Mouse (Mus musculus) mouse trophoblast stem cell (cell line): ENCODE data around the gene Stom.

Experiments
- in situ Hi-C, 2 experiments: fragments of 300-500 bp; cut with MseI, MboI; formaldehyde crosslinking; loops; 2 replicates in 1 of 2; 3 replicates in 1 of 2; pipeline ENCODE4 v1.15.1; 2025

Gene Stom

DNA sequence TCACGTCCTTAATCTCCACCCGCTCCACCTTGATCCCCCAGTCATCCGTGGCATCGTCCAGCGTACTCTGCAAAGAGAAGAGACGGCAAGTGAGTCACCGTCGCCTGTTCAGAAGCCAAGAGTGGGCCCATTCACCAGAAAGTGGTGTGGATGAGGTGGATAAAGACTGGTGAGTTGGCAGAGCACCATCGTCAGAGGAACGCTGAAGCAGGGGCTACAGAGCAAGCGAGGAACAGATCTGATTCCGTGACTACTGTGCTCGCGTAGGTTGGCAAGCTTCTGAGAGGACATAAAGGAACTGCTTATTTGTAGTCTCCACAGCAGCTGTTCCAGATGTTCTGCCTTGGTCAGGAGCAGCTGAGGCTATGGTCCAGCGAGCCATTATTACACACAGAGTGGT is 16.4 kb downstream of the Stom start:
- in situ Hi-C loops = no loop called here

DNA sequence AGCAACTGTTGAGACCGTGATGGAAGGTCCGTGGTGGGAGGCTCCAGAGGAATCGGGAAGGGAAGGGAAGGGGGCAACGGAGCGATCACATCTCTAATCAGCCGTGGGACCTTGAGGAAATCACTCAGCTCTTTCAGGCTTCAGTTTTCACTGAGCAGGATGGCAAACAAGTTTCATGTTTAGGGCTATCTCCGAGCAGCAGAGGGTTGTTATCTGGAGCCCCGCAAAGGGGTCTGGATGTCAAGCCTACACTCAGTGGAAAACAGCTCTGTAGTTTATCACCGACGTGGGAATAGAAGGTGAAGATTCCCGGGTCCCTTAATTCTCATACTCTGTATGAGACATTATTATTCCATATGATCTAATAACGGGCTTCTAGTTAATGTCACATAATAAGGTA is 18.4 kb downstream of the Stom start:
- in situ Hi-C loops = no loop called here

DNA sequence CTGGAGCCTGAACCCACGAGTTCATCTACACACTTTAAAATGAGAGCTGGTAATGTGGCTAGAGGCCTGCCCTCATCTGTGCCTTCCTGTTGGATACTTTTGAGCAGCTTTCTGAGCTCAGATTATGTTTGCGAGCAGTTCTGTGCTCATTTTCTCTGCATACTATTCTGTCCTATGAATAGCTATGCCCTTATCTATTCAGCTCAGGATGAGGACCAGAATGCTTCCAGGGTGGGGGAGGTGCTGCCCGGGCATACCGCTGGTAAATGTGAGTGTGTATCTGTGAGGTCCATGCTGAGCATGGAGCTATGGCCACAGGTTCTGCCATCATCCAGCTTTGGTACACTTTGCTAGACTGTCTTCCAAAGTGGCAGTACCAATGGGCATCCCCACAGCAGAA is 19.2 kb downstream of the Stom start:
- in situ Hi-C loops = no loop called here

DNA sequence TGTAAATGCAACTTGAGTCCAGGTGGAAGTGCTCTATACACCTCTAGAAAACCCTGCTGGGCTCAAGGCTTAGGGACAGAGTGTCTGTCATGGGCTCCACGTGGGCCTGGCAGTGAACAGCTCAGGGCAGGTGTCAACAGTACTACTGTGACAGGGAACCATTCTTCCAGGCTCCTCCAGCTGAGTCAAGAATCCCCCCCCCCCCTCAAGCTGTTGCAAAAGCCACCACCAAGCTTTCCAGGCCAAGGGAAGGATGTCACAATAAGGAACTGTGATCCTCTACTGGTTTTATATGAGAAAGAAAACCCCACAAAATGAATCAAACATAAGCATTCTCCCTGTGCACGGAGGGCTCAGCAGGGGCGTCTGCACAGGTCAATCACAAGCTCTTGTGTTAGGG is 22.5 kb downstream of the Stom start:
- in situ Hi-C loops = no loop called here

DNA sequence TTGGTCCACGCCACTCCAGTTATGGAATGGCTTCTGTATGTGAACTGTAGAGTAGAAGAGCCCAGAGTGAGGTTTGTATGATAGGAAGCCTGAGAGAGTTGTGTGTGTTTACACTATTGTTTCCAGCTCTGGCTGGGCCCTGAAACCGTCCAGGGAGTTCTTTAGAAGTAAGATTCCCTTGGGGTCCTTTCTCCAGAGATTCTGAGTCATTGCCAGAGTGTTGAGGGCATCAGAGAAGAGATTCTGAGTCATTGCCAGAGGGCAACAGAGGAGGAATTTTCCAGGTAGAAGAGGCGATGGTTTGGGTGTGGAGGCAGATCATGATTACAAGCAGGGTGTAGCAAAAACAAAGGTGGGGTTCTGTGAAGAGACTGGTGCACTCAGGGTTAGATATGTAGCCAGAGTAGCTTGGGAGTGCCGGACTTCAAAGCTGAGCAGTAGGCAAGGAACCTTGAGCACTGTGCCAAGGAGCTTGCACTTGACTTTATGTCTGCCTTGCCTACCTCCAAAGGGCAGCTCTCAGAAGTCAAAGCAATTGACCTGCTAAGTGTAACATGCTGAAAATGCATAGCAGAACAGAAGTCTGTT is 26.8 kb downstream of the Stom start:
- in situ Hi-C loops = no loop called here

DNA sequence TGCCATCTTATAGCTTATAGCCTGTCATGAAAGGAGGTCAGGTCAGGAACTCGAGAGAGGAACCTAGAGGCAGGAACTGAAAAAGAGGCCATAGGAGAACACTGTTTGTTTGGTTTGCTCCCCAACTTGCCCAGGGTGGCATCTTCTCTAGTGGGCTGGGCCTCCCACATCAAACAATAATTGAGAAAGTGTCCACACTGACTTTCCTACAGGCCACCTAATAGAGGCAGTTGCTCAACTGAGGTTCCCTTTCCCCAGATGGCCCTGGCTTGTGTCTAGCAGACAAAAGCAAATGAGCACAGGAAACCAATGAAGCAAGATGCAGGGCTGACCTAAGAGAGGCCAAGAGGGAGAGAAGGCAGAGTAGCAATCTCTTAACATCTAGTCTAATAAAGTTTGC is 28.6 kb downstream of the Stom start:
- in situ Hi-C loops = no loop called here

DNA sequence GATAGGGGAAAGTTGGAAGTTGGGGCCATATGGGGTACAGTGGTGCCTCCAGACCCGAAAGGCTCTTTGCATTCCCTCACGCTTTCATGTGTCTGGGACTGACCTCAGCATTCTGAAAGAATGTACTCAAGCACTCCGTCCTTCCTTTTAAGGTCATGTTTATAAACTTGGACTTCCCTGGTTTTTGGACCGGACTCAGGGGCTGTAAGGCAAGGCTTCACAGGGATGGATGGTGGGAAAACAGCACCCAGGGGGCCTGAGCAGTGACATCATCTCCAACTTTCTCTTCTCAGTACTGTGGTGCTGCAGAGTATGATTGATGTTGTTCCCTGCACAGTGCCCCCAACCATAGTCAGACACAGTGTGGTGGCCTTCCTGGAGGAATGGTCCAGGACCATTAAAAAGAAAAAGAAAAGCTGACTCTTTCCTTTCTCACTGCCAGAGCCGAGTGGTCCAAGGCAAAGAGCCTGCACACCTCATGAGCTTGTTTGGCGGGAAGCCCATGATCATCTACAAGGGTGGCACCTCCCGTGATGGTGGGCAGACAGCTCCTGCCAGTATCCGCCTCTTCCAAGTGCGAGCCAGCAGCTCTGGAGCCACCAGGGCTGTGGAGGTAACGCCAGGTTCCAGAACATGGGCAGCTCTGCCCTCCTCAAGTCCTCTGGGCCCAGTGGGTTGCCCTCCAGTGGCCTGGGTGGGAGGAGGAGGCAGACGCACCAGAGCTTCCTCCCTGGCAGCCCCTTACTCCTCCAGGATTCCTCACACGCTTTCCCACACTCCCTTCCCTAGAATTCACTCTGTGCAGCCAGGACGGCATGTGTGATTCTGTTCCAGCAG is 34.5 kb downstream of the Stom start:
- in situ Hi-C loops = no loop called here

DNA sequence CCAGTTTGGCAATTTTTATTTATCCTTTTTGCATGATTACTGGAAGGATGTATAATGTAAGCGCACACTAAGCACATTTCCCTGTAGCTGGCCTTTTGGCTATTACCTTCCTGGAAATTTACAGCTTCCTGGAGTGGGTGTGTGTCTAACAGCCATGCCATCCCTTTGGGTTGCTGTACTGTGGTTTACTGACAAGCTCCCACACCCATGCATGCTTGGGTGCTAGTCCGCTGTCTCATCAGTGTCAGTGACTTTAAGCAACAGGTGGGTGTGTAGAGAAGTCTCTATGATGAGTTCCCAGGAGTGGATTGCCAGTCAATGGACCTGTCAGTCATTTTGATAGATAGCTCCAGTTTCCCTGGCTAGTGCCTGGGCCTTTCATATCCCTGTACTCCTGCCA is 37.3 kb downstream of the Stom start:
- in situ Hi-C loops = loop anchor here (5.0 kb wide), 2 partner anchors 48 to 58 kb away; no protein-coding TSS in a partner anchor

DNA sequence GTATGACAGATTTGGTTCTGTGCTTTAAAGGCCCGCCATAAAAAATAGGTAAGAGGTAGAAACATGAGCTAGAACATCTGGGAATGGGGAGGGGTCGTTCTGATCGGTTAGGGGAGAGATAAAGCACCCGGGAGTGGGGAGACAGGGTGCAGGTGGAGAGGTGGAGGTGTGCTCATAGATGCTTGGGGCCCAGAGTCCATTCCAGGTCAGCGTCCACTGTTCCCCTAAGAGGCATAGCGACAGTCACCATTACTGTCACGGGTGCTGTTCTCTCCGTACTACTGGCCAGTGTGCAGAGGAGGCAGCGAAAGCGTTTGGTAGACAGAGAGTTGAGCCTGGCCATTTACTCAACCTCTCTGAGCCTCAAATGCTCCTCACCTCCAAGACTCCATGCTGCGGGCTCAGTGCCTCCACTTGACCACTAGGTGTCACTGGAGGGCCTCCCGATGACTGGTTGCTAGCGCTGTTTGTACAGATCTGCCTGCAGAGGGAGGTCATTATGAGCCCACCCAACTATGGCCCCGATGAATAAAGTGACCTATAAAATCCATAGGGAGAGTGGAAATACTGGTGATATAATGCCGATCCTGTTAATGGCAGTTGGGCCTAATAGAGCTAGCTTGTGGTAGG is 39.0 kb downstream of the Stom start:
- in situ Hi-C loops = loop anchor here (5.0 kb wide), 2 partner anchors 49 to 59 kb away; no protein-coding TSS in a partner anchor

DNA sequence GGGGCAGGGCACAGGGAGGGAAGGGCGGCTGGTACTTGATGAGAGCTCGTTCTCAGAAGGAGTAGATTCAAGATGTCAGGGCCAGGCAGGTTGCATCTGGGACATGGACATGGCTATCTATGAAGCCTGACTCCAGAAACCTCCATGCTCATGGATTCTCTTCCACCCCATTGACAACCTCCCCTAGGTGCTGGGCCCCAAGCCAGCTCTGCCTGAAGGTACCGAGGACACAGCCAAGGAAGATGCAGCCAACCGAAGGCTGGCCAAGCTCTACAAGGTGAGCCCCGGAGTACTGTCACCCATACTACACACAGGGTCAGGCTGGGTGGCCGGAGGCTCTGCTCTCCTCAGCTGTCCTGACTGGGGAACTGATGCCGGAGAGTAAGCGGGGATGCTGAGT is 43.5 kb downstream of the Stom start:
- in situ Hi-C loops = no loop called here

DNA sequence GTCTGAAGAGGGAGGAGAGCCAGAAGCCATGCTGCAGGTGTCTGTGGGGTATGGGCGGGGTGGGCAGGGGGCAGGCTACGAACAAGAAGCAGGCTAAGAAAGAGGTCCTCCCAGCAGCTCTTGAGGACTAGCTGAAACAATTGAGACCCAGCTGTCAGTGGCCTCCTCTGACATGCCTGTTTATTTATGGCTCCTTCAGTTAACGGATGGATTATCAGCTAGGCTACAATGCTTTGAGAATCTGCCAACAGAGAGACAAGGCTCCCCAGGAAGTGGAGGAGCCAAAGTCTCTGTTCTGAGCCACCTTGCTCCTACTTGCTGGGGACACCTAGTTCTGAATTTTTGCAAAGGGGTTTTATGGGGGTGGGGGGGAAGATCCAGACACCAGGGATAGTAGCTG is 44.1 kb downstream of the Stom start:
- in situ Hi-C loops = no loop called here

DNA sequence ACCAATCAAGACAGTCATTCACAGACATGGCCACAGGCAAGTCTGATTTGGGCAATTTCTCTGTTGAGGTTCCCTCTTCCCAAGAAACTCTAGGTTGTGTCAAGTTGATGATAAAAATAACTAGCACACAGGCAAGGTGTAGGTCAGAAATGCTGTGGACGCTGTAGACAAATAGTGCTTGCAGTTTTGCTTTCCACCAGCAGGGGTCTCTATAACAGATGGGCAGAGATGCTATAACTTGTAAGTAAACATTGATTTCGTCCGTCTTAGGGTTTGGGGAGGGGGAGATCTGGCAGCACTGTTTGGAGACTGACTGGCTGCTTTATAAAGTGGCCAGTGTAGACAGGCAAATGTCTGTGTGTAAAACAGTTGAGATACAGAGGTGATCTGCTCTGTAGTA is 44.9 kb downstream of the Stom start:
- in situ Hi-C loops = no loop called here

DNA sequence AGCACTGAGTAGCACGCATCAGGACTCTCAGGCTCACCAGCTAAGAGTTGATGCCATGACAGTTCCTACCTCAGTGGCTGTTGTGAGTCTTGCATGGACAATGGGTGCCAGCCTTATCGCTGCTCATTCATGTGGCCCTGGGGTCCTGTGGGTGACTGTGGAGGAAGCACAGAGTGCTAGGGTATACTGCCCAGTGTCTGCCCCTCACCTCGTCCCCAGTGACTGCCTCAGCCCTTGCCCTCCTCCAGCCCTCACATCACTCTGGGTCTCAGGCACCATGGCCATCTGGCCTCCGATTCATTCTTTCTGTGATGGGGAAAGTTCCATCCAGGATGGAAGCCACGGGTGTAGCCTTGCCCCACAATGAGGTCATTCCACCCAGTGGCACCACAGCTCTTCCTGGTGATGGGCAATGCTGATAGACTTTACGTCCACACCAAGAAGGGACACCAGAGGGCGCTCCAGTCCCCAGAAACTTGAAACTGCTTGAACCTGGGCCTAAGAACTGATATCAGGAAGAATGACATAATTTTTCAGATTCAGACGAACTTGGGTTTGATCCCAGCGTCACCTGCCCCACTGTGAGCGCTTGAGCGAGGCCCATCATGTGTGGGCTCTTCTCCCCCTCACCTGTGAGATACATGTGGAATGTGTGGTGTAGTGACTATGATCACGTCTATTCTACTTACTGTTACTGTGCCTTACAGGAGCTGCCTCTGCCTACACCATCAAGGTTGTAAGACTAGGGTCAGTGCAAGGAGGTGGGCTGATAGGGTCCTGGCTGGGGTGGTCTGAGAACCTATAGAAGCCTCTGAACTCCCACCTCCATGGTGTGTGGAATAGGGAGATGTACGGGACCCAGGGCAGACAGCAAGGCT is 47.8 kb downstream of the Stom start:
- in situ Hi-C loops = no loop called here

DNA sequence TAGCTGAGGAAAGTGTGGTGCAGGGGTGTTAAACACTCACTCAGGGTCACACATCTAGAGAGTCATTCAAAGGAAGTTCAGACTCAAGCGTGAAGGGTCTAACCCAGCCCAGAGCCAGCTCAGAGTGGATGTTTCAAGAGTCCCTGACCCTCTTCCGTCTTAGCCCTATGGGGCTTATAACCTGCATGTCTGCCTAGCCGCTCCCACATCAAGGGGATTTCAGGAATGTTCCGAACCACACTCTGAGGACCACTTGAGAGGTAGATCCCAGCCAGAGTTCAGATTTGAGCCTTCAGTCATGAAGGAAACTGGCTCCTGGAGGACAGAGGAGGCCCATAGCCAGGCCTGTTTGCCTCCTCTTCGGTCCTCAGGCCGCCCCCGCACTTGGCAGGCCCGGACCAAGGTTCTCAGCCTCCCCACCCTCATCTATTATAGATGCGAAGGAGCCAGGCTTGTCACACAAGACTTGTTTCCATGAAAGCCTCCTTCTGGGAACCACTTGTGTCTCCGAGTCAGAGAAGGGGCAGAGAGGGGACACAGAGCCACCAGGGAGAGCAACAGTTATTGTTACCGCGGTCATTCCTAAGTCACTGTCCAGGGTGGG is 49.7 kb downstream of the Stom start:
- in situ Hi-C loops = no loop called here

DNA sequence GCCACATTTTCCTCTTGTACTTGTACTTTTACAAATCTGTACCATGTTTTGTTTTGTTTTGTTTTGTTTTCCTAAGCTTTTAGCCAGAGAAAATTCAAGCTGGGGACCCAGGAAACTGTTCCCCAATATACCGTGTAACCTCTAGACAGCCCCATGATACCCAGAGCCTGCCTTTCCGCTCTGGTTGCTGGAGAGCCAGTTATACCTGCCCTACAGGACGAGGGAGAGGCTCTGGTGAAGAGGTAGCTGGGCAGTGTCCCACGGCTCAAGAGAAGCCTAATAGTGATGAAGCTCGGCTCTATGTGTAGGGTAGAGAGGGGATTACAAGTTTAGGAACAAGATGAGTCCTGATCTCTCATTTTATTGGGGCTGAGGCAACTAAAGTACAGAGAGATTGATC is 51.6 kb downstream of the Stom start:
- in situ Hi-C loops = no loop called here

DNA sequence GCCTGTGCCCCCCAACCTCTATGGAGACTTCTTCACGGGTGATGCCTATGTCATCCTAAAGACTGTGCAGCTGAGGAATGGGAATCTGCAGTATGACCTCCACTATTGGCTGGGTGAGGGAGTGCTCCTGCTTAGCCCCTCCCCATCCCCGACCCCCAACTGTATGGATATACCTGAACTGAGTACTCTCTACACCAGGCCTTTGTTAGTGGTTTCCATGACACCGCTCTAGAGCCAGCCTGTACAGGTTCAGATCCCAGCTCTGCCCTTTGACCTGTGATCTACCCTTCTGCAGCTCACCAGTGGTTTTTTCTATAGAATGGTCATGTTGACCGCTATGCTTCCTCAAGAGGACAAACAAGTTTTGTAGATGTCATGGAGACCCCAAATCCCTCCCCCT is 52.8 kb downstream of the Stom start:
- in situ Hi-C loops = no loop called here

DNA sequence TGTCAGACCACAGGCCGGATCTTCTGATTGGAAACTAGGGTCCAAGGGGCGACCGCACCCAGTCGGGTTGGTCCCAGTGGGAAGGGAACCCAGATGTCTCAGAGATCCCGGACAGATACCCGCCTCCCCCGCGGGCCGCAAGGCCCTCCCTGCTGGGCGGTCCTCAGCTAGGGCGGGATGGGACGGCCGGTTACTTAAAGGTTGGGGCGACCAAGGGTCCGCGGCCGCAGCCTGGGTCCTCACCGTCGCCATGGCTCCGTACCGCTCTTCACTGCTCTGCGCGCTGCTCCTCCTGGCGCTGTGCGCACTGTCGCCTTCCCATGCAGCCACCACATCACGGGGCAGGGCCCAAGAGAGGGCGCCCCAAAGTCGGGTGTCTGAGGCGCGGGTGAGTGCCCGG is 54.6 kb downstream of the Stom start:
- in situ Hi-C loops = no loop called here

DNA sequence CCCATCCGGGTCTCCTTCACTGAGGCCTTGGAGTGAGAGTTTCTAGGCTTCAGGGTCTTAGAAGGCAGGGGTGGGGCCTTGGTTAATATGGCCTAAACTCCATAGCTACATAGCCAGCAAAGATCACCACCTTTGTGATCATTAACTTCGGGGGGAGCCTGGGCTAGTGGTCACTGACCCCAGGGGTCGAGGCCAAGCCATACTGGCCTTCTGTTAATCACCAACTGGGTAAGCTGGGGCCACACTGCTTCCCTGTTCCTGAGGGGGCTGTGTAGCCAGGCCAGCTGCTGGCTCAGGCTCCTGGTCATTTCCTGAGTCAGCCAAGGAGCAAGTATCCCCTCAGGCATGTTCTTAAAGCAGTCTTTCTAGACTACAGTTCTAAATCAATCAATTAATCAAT is 56.8 kb downstream of the Stom start:
- in situ Hi-C loops = no loop called here

DNA sequence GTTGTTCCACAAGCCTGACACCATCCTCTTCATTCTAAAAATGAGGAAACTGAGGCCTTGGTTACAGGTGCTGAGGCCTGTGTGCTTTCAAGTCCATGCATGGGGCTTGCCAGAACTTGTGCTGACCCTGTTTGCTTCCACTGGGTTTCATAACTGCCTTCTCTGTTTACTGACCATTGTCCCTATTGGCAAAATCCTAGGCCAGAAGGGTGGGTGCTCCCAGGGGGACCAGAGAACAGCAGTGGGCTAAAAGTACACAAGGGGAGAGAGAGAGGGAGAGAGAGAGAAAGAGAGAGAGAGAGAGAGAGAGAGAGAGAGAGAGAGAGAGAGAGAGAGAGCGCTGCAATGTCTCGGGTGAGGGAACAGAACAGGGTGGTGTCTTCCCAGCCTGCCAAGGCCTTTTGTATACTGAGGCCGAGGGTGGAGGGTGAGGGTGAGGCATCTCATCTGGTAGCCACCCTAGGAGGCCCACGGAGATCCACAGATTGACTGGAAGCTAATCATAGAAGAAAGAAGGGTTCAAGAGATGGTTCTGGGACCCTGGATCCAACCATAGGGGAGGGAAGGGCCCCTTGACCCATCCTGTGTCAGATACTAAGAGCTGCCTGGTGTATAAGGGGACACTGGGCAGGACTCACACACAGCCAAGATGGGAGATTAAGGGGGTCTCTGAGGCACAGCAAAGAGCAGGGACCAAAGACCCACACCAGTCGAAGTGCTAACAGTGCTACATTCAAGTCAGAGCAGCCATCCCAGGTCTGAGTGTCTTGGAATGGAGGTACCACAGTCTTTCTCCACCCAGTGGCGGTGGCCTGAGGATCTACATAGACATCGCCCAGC is 58.2 kb downstream of the Stom start:
- in situ Hi-C loops = no loop called here

DNA sequence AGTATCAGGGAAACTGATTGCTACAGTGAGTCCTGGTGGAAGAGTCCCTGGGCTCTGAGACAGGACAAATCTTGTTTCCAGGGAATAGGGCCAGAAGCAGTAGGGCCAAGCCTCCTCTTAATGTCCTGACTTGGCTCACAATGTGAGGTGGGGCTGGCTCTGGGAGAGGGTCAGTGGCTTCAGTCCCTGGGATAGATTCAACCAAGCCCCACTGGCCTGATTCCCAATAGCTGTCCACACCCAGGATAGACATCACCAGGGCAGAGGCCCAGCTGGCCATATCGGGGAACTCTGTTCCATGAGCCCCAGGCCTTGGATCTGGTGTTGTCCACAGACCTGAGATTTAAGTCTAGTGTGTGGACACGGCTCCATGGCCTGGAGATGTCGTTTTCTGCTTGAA is 59.1 kb downstream of the Stom start:
- in situ Hi-C loops = no loop called here

DNA sequence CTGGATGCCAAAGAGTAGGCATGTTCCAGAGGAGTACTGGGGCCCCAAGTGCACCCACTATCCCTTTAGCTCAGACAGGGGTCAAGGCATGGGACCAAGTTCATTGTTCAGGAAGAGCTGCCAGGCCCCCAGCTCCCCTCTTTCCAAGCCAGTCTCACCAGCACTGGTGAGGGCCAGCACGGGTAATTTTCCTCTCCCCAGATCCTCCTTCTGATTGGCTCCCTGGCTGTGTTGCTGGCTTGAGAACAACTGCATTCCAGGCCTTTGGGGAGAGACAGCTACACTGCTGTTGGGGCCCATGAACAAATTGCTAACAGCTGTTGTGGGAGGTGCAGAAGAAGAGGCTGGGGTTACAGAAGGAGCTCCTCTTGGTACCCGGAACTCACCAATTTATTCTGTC is 63.2 kb downstream of the Stom start:
- in situ Hi-C loops = loop anchor here (5.0 kb wide), 1 partner anchor 61 kb away; no protein-coding TSS in a partner anchor
